ENCODE assay signal across 7 mouse cellular contexts in the genomic region with DNA sequence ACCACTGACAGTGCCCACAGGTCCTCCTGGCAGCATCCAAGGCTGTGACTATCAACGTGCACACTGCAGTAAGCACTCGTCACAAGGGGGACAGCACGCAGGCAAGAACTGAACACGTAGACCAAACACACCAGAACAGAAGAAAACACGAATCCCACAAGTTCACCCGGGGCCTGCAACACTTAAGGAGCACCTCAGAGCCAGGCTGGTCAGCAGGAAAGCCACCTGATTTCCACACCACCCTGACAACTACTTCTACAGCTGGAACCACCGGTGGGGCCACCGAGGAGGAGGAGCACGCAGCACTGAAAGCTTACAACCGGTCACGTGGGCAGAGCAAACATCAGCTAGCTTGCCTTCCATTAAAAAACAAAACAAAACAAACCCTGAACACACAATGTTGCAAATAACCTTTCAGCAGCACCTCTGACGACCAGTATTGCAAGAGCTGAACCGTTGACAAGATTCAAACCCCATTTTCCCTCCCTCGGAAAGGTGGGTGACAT. TPM values are rescaled to one million over a fixed set of nuclear protein-coding genes. Genes with fewer than 3 reads are reported as not detected.
DNase-seq lines count a peak whose midpoint lies in the region; ATAC-seq and TF ChIP-seq lines count a peak whose summit lies in the region.

No protein-coding gene starts in this region.

- WGBS in embryonic facial prominence, embryonic 15.5 days, result 4% methylated on average over 14 of the region's 14 CpGs
- WGBS in midbrain, embryonic 10.5 days, result 36% methylated on average over 14 of the region's 14 CpGs
- WGBS in stomach, postnatal 0 days, result 1% methylated on average over 14 of the region's 14 CpGs

- H3K4me1 ChIP-seq in embryonic facial prominence, embryonic 15.5 days, result peaks cover 43% of the 10 kb centered on the region
- peaks cover 78% of the 10 kb centered on the region for H3K4me1 ChIP-seq in midbrain, embryonic 10.5 days
- H3K4me1 ChIP-seq in stomach, postnatal 0 days (replicated peaks; ENCODE audit: control insufficient read depth, insufficient read depth), result no peaks in the 10 kb centered on the region; the same call in 1 of the 2 replicates

- H3ac ChIP-seq in C2C12 (ENCODE audit: control insufficient read depth, insufficient read length, low read depth), result peak overlapping the region; percentile 50

- H3K79me3 ChIP-seq in C2C12 (ENCODE audit: low read depth), result peaks cover 78% of the 10 kb centered on the region

- no peaks in the 10 kb centered on the region for H3K27me3 ChIP-seq in C2C12 (ENCODE audit: control insufficient read depth, insufficient read depth, insufficient read length)
- H3K27me3 ChIP-seq in embryonic facial prominence, embryonic 15.5 days, result no peaks in the 10 kb centered on the region
- peaks cover under 1% of the 10 kb centered on the region; the same call in 1 of the 2 replicates for H3K27me3 ChIP-seq in midbrain, embryonic 10.5 days (ENCODE audit: low read depth, poor library complexity, severe bottlenecking)
- no peaks in the 10 kb centered on the region for H3K27me3 ChIP-seq in stomach, postnatal 0 days (ENCODE audit: control insufficient read depth, insufficient read depth, low read length)

- TF ChIP-seq CTCF in C2C12 (IDR thresholded peaks at IDR 0.05; ENCODE audit: control insufficient read depth, insufficient read depth, insufficient read length), result no peak
- 0 out of 2 replicates have a peak, but pooled peaks have one; percentile 10 for TF ChIP-seq CTCF in stomach, postnatal 0 days (IDR thresholded peaks at IDR 0.05; ENCODE audit: low read depth)

- no peak for TF ChIP-seq EP300 in stomach, postnatal 0 days (optimal IDR thresholded peaks at IDR 0.05)

- peak overlapping the region; percentile 89 for H3K4me2 ChIP-seq in embryonic facial prominence, embryonic 15.5 days (replicated peaks)
- H3K4me2 ChIP-seq in stomach, postnatal 0 days (replicated peaks; ENCODE audit: low read depth), result peak overlapping the region; percentile 91

- peak overlapping the region; percentile 75 for H3K27ac ChIP-seq in embryonic facial prominence, embryonic 15.5 days (replicated peaks)
- H3K27ac ChIP-seq in midbrain, embryonic 10.5 days (replicated peaks), result peak overlapping the region; percentile 73
- H3K27ac ChIP-seq in stomach, postnatal 0 days (replicated peaks), result peak overlapping the region; percentile 92

- intact Hi-C loops in heart, postnatal 10 days (cut with DNase I), result no loop called here

- DNase-seq in MN1 (ENCODE audit: low spot score), result peak; percentile 68
- DNase-seq in heart, postnatal 10 days, result peak; percentile 73 to 74
- DNase-seq in kidney, postnatal 4 days, result peak; percentile 59 to 72
- DNase-seq in midbrain, embryonic 10.5 days (ENCODE audit: low spot score), result peak; percentile 38
- DNase-seq in stomach, postnatal 0 days (ENCODE audit: low spot score), result peak; percentile 77

- no peaks in the 10 kb centered on the region for H3K9me3 ChIP-seq in embryonic facial prominence, embryonic 15.5 days (replicated peaks)
- no peaks in the 10 kb centered on the region for H3K9me3 ChIP-seq in midbrain, embryonic 10.5 days (replicated peaks)
- no peaks in the 10 kb centered on the region for H3K9me3 ChIP-seq in stomach, postnatal 0 days (ENCODE audit: control insufficient read depth, low read length)

- peak overlapping the region; percentile 78 for H3K4me3 ChIP-seq in C2C12 (ENCODE audit: insufficient read depth, poor library complexity, severe bottlenecking)
- peak overlapping the region; percentile 95 for H3K4me3 ChIP-seq in embryonic facial prominence, embryonic 15.5 days (replicated peaks)
- peak overlapping the region; percentile 96 for H3K4me3 ChIP-seq in midbrain, embryonic 10.5 days
- peak overlapping the region; percentile 100 for H3K4me3 ChIP-seq in stomach, postnatal 0 days (ENCODE audit: low read depth, low read length)

- peaks cover 85% of the 10 kb centered on the region for H3K79me2 ChIP-seq in C2C12 (ENCODE audit: control insufficient read depth, insufficient read depth)

- peak overlapping the region; percentile 43 for H3K9ac ChIP-seq in embryonic facial prominence, embryonic 15.5 days
- H3K9ac ChIP-seq in stomach, postnatal 0 days (ENCODE audit: low read length), result peak overlapping the region; percentile 76

- H3K36me3 ChIP-seq in C2C12 (ENCODE audit: control insufficient read depth, insufficient read depth), result peaks cover 69% of the 10 kb centered on the region
- peaks cover 14% of the 10 kb centered on the region; the same call in 1 of the 2 replicates for H3K36me3 ChIP-seq in embryonic facial prominence, embryonic 15.5 days
- peaks cover 30% of the 10 kb centered on the region for H3K36me3 ChIP-seq in midbrain, embryonic 10.5 days
- H3K36me3 ChIP-seq in stomach, postnatal 0 days (ENCODE audit: control insufficient read depth, insufficient read depth, low read length), result peaks cover 29% of the 10 kb centered on the region; the same call in 1 of the 2 replicates

- ATAC-seq in embryonic facial prominence, embryonic 15.5 days (ENCODE audit: insufficient number of reproducible peaks, low FRiP score, low TSS enrichment, low read depth), result no peak
- ATAC-seq in stomach, postnatal 0 days (ENCODE audit: low FRiP score, low TSS enrichment), result no peak

TF ChIP-seq in C2C12, 6 proteins besides CTCF, POLR2A, EP300 and RAD21:
- TF ChIP-seq MAX (IDR thresholded peaks at IDR 0.05) (peak; percentile 46), FOSL1 (IDR thresholded peaks at IDR 0.05; ENCODE audit: insufficient read depth, low read length, poor library complexity, severe bottlenecking) (no peak), CEBPB (IDR thresholded peaks at IDR 0.05; ENCODE audit: low read depth) (no peak), MYOG (IDR thresholded peaks at IDR 0.05; ENCODE audit: control insufficient read depth, extremely low read depth, insufficient read length) (no peak), MYOD1 (IDR thresholded peaks at IDR 0.05; ENCODE audit: control insufficient read depth, insufficient read length, low read depth) (no peak), USF1 (IDR thresholded peaks at IDR 0.05; ENCODE audit: low read depth) (peak; percentile 95)

RNA-seq across cellular contexts. Expression of a gene that starts 3.7 kb away (rescaled TPM):
- 20.9 TPM for polyA plus RNA-seq in C2C12 (2012; fragmentation: generic; extraction: Trizol)
- 12.5 and 14.7 TPM in 2 replicates for polyA plus RNA-seq in embryonic facial prominence, embryonic 15.5 days (2015; fragmentation: Nextera tagmentation; extraction: Ambion mirVana)
- 100 to 1,000 TPM; 101 to 154 TPM for total RNA-seq in heart, postnatal 10 days (2021)
- 3.8 and 4.0 TPM in 2 replicates for polyA plus RNA-seq in midbrain, embryonic 10.5 days (2016; fragmentation: Nextera tagmentation; extraction: Ambion mirVana)
- 10.1 and 10.2 TPM in 2 replicates for polyA plus RNA-seq in stomach, postnatal 0 days (2015; fragmentation: Nextera tagmentation; extraction: Ambion mirVana)
